Mouse (Mus musculus) liver, embryonic 14.5 days (tissue): ENCODE measurements around the gene Shld1. TPM values are rescaled to one million over a fixed set of nuclear protein-coding genes. Genes with fewer than 3 reads are reported as not detected.

ENCODE experiments used
- ATAC-seq: fragments of 200-750 bp; cut with Nextera tagmentation; 2 replicates; pipeline ENCODE4 v1.8.0; 2017; ENCODE audit warnings: moderate number of reproducible peaks, mild to moderate bottlenecking, moderate library complexity; ENCODE audit not compliant: insufficient read depth
- DNase-seq, 3 experiments: peaks; one replicate each; pipeline ENCODE4 v3.0.0-alpha.2; 2012 to 2013; ENCODE audit warnings: low read depth in 3 of 3, low spot score in 3 of 3
- H3K27ac ChIP-seq: fragments of 300-500 bp; sonication (generic); 2 replicates; pipeline ENCODE4 v1.5.1; 2014; ENCODE audit warnings: moderate library complexity, mild to moderate bottlenecking, control low read depth, inconsistent platforms
- H3K27me3 ChIP-seq: fragments of 300-500 bp; sonication (generic); 2 replicates; pipeline ENCODE4 v1.6.1; 2014; ENCODE audit warnings: mild to moderate bottlenecking, low read length, moderate library complexity; ENCODE audit not compliant: control insufficient read depth, insufficient read depth
- H3K36me3 ChIP-seq: fragments of 300-500 bp; sonication (generic); replicated peaks from 2 replicates; pipeline ENCODE4 v1.6.1; 2014; ENCODE audit warnings: low read depth; ENCODE audit not compliant: control insufficient read depth, insufficient read depth
- H3K4me1 ChIP-seq, 2 experiments: fragments of 200-500 bp in 1 of 2; fragments of 300-500 bp in 1 of 2; sonication (generic) in 1 of 2; replicated peaks; 2 replicates each; pipeline ENCODE4 v1.6.1; 2012 to 2014; ENCODE audit warnings: antibody characterized with exemption in 1 of 2, inconsistent platforms in 1 of 2, low read length in 1 of 2; ENCODE audit not compliant: control insufficient read depth in 2 of 2, insufficient read depth in 2 of 2
- H3K4me2 ChIP-seq: fragments of 300-500 bp; sonication (generic); 2 replicates; pipeline ENCODE4 v1.6.1; 2014; ENCODE audit warnings: low read depth, mild to moderate bottlenecking, control low read depth, moderate library complexity
- H3K4me3 ChIP-seq, 2 experiments: fragments of 200-500 bp in 1 of 2; fragments of 300-500 bp in 1 of 2; sonication (generic) in 1 of 2; 2 replicates each; pipeline ENCODE4 v1.5.1; 2012 to 2014; ENCODE audit warnings: low read depth in 2 of 2, low read length in 2 of 2, mild to moderate bottlenecking in 2 of 2, control low read depth in 1 of 2, inconsistent platforms in 1 of 2, moderate library complexity in 1 of 2; ENCODE audit not compliant: insufficient read depth in 1 of 2
- H3K9ac ChIP-seq: fragments of 300-500 bp; sonication (generic); replicated peaks from 2 replicates; pipeline ENCODE4 v1.6.1; 2014; ENCODE audit warnings: mild to moderate bottlenecking, control low read depth, moderate library complexity
- H3K9me3 ChIP-seq: fragments of 300-500 bp; sonication (generic); 2 replicates; pipeline ENCODE4 v1.6.1; 2016; ENCODE audit warnings: low read length, mixed read lengths; ENCODE audit not compliant: control insufficient read depth
- CTCF ChIP-seq: IDR thresholded peaks from 2 replicates; pipeline ENCODE4 v1.5.1; 2016; ENCODE audit warnings: antibody characterized with exemption, low read depth, control low read depth
- EP300 ChIP-seq: IDR thresholded peaks from 2 replicates; pipeline ENCODE4 v1.6.1; 2016; ENCODE audit warnings: antibody characterized with exemption, low read depth
- WGBS: fragments of 180-500 bp; shearing (Covaris S2); extraction: QIAGEN DNeasy Blood & Tissue Kit; methylation state at CpG from one replicate; pipeline ENCODE4 v1.1.7; 2014; ENCODE audit not compliant: insufficient replicate concordance; 5-methylcytosine and 5-hydroxymethylcytosine counted together
- polyA plus RNA-seq, 2 experiments: library from polyadenylated mRNA; depleted of rRNA in 1 of 2; stranded (reverse) in 1 of 2; unstranded in 1 of 2; fragments of >200 nt; fragmentation: Nextera tagmentation in 1 of 2; extraction: Ambion mirVana in 1 of 2; gene quantifications; 2 replicates each; pipeline versions ENCODE4 v1.2.1 to v1.2.3; 2012 to 2014

Shld1 gene
- polyA plus RNA-seq, 2 experiments = 6.3 to 10.1 TPM

DNA sequence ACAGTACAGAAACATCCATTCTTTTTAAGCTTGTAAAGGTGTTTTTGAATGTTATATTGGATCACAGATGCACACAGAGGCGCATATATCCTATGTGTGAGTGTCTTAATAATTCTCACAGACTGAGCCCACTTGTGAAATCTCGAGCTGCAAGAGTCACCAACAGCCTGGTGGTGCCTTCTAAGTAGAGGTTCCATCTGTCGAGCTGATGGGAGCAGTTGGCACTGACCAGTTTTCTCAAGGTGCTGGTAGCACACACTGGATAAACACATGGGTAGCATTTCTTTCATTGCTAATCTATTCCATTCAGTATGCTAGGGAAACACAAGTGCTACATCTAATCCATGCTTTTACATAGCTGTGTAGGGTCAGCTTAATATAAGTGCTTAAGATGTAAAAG, 66.4 kb downstream of the Shld1 start:
- no peak overlapping the region for H3K9ac ChIP-seq
- H3K4me2 ChIP-seq = no peak overlapping the region
- no peaks in the 10 kb centered on the region for H3K27me3 ChIP-seq
- DNase-seq (no peak), ATAC-seq (no peak)
- H3K27ac ChIP-seq = no peak overlapping the region
- no peaks in the 10 kb centered on the region for H3K4me1 ChIP-seq
- 55% methylated on average over 3 of the region's 3 CpGs for WGBS
- no peaks in the 10 kb centered on the region for H3K9me3 ChIP-seq
- H3K36me3 ChIP-seq = no peaks in the 10 kb centered on the region
- no peak overlapping the region for H3K4me3 ChIP-seq
- no peak for TF ChIP-seq EP300
- TF ChIP-seq CTCF = no peak

GRCm38 (mm10) chr2:132757911-132758310, 71.2 kb downstream of the Shld1 start:
- DNase-seq = no peak
- no peak overlapping the region for H3K4me3 ChIP-seq
- no peak overlapping the region for H3K9ac ChIP-seq
- H3K4me2 ChIP-seq = no peak overlapping the region
- no peak for ATAC-seq
- H3K9me3 ChIP-seq = no peaks in the 10 kb centered on the region
- 61% methylated on average over 5 of the region's 5 CpGs for WGBS
- no peaks in the 10 kb centered on the region for H3K36me3 ChIP-seq
- H3K27me3 ChIP-seq = no peaks in the 10 kb centered on the region
- H3K4me1 ChIP-seq = no peaks in the 10 kb centered on the region
- H3K27ac ChIP-seq = no peak overlapping the region
- TF ChIP-seq CTCF (no peak), EP300 (no peak)

- H3K4me1 ChIP-seq = no peaks in the 10 kb centered on the region
- DNase-seq (no peak), ATAC-seq (no peak)
- H3K9ac ChIP-seq = no peak overlapping the region
- H3K4me2 ChIP-seq = no peak overlapping the region
- H3K27ac ChIP-seq = no peak overlapping the region
- no peaks in the 10 kb centered on the region for H3K27me3 ChIP-seq
- no peak for TF ChIP-seq EP300
- no peaks in the 10 kb centered on the region for H3K9me3 ChIP-seq
- no peaks in the 10 kb centered on the region for H3K36me3 ChIP-seq
- no peak overlapping the region for H3K4me3 ChIP-seq
- WGBS = 28% methylated on average over 1 of the region's 1 CpGs
Measured at GRCm38 (mm10) chr2:132770822-132771221, 84.1 kb downstream of the Shld1 start.

GRCm38 (mm10) chr2:132780978-132781377, 94.2 kb downstream of the Shld1 start, which contains the start of gene Chgb:
Gene Chgb, plus strand, starts transcription at chr2:132781278.
- Histone ChIP-seq H3K27ac (no peak within 1 kb of the TSS), H3K4me1 (no peaks in the 10 kb centered on the region), H3K4me3 (peak within 1 kb of the TSS in 1 of 2 experiments; percentile 17; a peak in 2 of 4 replicates), H3K9me3 (no peaks in the 10 kb centered on the region), H3K36me3 (no peaks in the 10 kb centered on the region), H3K27me3 (peaks cover 11% of the 10 kb centered on the region), H3K9ac (no peak within 1 kb of the TSS), H3K4me2 (peak within 1 kb of the TSS; percentile 47)
- no peak for ATAC-seq
- DNase-seq = no peak
- TF ChIP-seq EP300 (no peak), CTCF (no peak)
- WGBS = 18% methylated on average over 4 of the region's 4 CpGs

- 2% methylated on average over 40 of the region's 41 CpGs for WGBS
Measured at GRCm38 (mm10) chr2:132781439-132782068, 94.8 kb downstream of the Shld1 start.

More at GRCm38 (mm10) chr2:132781439-132782068, 94.8 kb downstream of the Shld1 start:
- no peak overlapping the region for H3K9ac ChIP-seq
- H3K27ac ChIP-seq = no peak overlapping the region
- ATAC-seq (peak; percentile 31; the same call in 1 of the 2 replicates), DNase-seq (peak; percentile 28 to 38 (median 37))
- no peaks in the 10 kb centered on the region for H3K4me1 ChIP-seq
- H3K4me3 ChIP-seq = peak overlapping the region in 1 of 2 experiments; percentile 17; a peak in 2 of 4 replicates
- no peaks in the 10 kb centered on the region for H3K9me3 ChIP-seq
- no peak for TF ChIP-seq CTCF
- TF ChIP-seq EP300 = no peak
- H3K36me3 ChIP-seq = no peaks in the 10 kb centered on the region
- H3K4me2 ChIP-seq = peak overlapping the region; percentile 47
- peaks cover 11% of the 10 kb centered on the region for H3K27me3 ChIP-seq
